Mouse (Mus musculus): Measurements from ENCODE around the gene Asprv1. TPM values are rescaled to one million over a fixed set of nuclear protein-coding genes. Genes with fewer than 3 reads are reported as not detected.

Asprv1 gene
- polyA plus RNA-seq, 1 experiment from 2014 or later = 0.88 TPM

DNA sequence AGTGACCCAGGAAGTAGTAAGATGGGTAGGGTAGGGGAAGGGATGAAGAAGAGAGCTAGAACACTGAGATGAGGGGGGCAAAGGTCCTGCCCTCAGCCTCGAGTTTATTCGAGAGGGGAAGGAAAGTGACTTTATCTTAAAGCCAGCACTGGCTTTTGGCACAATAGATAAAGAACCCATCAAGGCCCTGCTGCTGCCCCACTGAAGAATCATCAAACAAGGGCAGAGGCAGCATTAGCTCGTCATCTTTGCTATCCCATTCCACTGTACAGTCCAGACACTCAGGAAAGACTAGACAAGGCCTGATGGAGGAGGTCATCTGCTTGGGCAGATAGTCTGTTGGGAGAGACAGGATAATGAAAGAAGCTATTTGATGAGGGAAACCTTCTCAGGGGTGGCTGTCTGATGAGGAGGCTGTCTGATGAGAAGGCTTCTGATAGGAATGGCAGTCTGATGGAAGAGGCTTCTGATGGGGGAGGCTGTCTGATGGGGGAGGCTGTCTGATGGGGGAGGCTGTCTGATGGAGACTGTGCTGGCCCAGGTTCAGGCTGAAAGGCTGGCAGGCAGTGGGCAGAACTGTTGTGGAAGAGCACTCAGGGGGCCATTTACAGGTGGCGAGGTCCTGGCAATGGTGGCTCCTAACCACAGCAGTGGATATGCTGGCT lies 9.3 kb downstream of the Asprv1 start:
- WGBS = 70% methylated on average over 4 of the region's 4 CpGs
- H3K4me2 ChIP-seq (replicated peaks; ENCODE audit: low read depth, low read length) = no peak overlapping the region
- no peaks in the 10 kb centered on the region for H3K4me1 ChIP-seq (replicated peaks; ENCODE audit: control insufficient read depth, insufficient read depth, low read length)
- no peak overlapping the region for H3K9ac ChIP-seq (ENCODE audit: low read depth, low read length)
- no peaks in the 10 kb centered on the region for H3K9me3 ChIP-seq (ENCODE audit: control insufficient read depth, low read length)
- H3K27ac ChIP-seq (ENCODE audit: low read depth, low read length) = no peak overlapping the region
- H3K4me3 ChIP-seq (ENCODE audit: low read depth, low read length) = no peak overlapping the region
- no peaks in the 10 kb centered on the region for H3K27me3 ChIP-seq (ENCODE audit: control insufficient read depth, insufficient read depth, low read length)
- ATAC-seq (ENCODE audit: low FRiP score) (no peak), DNase-seq (ENCODE audit: low spot score) (no peak)
- no peaks in the 10 kb centered on the region for H3K36me3 ChIP-seq (ENCODE audit: control insufficient read depth, insufficient read depth, low read length)

- H3K9me3 ChIP-seq (ENCODE audit: control insufficient read depth, low read length) = no peaks in the 10 kb centered on the region
- ATAC-seq (ENCODE audit: low FRiP score) = no peak
- 75% methylated on average over 2 of the region's 2 CpGs for WGBS
These were observed 9.9 kb downstream of the Asprv1 start for GRCm38 (mm10) chr6:86637860-86638259.

GRCm38 (mm10) chr6:86638434-86638833 lies 10.5 kb downstream of the Asprv1 start:
- WGBS = 38% methylated on average over 2 of the region's 2 CpGs
- Histone ChIP-seq H3K9me3 (ENCODE audit: control insufficient read depth, low read length) (no peaks in the 10 kb centered on the region), H3K27ac (ENCODE audit: low read depth, low read length) (no peak overlapping the region), H3K27me3 (ENCODE audit: control insufficient read depth, insufficient read depth, low read length) (no peaks in the 10 kb centered on the region), H3K36me3 (ENCODE audit: control insufficient read depth, insufficient read depth, low read length) (no peaks in the 10 kb centered on the region), H3K4me1 (replicated peaks; ENCODE audit: control insufficient read depth, insufficient read depth, low read length) (no peaks in the 10 kb centered on the region), H3K9ac (ENCODE audit: low read depth, low read length) (no peak overlapping the region), H3K4me2 (replicated peaks; ENCODE audit: low read depth, low read length) (no peak overlapping the region), H3K4me3 (ENCODE audit: low read depth, low read length) (no peak overlapping the region)
- ATAC-seq (ENCODE audit: low FRiP score) = no peak
- DNase-seq (ENCODE audit: low spot score) = peak; percentile 4

More at GRCm38 (mm10) chr6:86637860-86638259, 9.9 kb downstream of the Asprv1 start:
- no peak overlapping the region for H3K4me2 ChIP-seq (replicated peaks; ENCODE audit: low read depth, low read length)
- no peaks in the 10 kb centered on the region for H3K27me3 ChIP-seq (ENCODE audit: control insufficient read depth, insufficient read depth, low read length)
- H3K36me3 ChIP-seq (ENCODE audit: control insufficient read depth, insufficient read depth, low read length) = no peaks in the 10 kb centered on the region
- DNase-seq (ENCODE audit: low spot score) = no peak
- H3K9ac ChIP-seq (ENCODE audit: low read depth, low read length) = no peak overlapping the region
- H3K27ac ChIP-seq (ENCODE audit: low read depth, low read length) = no peak overlapping the region
- H3K4me1 ChIP-seq (replicated peaks; ENCODE audit: control insufficient read depth, insufficient read depth, low read length) = no peaks in the 10 kb centered on the region
- no peak overlapping the region for H3K4me3 ChIP-seq (ENCODE audit: low read depth, low read length)

DNA sequence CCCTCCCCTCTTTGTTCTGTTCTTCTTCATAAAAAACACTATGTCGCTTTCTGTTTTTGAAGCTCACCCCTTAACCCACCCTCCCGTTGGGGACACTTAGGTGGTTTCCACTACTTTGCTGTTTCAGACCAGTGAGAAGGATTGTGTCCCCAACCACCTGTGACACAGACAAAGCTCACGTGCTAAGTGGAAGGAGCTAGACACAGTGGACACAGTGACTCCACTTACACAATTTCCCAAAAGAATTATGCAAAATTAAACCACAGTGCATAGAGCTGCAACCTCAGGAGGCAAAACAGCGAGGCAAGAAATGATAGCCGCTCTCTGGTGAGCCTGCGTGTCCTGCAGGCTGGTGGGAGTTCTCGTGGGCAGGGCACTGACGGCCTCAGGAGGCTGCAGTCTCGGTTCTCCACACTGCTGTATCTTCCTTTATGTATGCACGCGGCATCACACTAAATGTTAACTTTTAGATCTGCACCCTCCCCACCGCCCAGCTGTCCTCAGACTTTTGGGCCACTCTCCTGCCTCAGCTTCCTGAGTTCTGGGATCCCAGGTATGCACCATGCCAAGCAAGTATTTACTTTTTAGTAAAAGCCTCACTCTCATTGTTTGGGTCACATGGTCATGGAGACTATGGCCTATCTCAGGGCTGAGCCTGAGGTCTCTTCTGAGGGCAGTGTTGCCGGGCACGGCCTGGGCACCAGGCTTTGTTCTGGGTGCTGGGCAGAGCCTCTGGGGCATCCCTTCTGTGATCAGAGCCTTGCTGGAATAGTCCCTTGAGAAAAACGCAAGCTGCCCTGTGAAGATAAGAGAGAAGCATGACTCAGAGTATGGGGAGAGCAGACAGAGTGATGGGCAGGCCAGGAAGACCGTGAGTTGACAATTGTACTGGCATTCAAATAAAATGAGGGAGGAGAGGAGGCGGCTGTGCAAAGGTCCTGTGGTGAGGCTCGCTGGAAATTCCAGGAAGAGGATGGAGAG lies 11.5 kb downstream of the Asprv1 start:
- Histone ChIP-seq H3K9ac (ENCODE audit: low read depth, low read length) (no peak overlapping the region), H3K36me3 (ENCODE audit: control insufficient read depth, insufficient read depth, low read length) (no peaks in the 10 kb centered on the region), H3K4me2 (replicated peaks; ENCODE audit: low read depth, low read length) (no peak overlapping the region), H3K9me3 (ENCODE audit: control insufficient read depth, low read length) (no peaks in the 10 kb centered on the region), H3K4me3 (ENCODE audit: low read depth, low read length) (no peak overlapping the region), H3K27me3 (ENCODE audit: control insufficient read depth, insufficient read depth, low read length) (no peaks in the 10 kb centered on the region), H3K4me1 (replicated peaks; ENCODE audit: control insufficient read depth, insufficient read depth, low read length) (no peaks in the 10 kb centered on the region), H3K27ac (ENCODE audit: low read depth, low read length) (no peak overlapping the region)
- 82% methylated on average over 18 of the region's 18 CpGs for WGBS
- ATAC-seq (ENCODE audit: low FRiP score) = no peak
- no peak for DNase-seq (ENCODE audit: low spot score)

GRCm38 (mm10) chr6:86640161-86640560 lies 12.2 kb downstream of the Asprv1 start:
- H3K4me3 ChIP-seq (ENCODE audit: low read depth, low read length) = no peak overlapping the region
- no peaks in the 10 kb centered on the region for H3K4me1 ChIP-seq (replicated peaks; ENCODE audit: control insufficient read depth, insufficient read depth, low read length)
- no peak overlapping the region for H3K27ac ChIP-seq (ENCODE audit: low read depth, low read length)
- H3K27me3 ChIP-seq (ENCODE audit: control insufficient read depth, insufficient read depth, low read length) = no peaks in the 10 kb centered on the region
- no peaks in the 10 kb centered on the region for H3K9me3 ChIP-seq (ENCODE audit: control insufficient read depth, low read length)
- WGBS = 83% methylated on average over 3 of the region's 3 CpGs
- H3K36me3 ChIP-seq (ENCODE audit: control insufficient read depth, insufficient read depth, low read length) = no peaks in the 10 kb centered on the region
- DNase-seq (ENCODE audit: low spot score) (no peak), ATAC-seq (ENCODE audit: low FRiP score) (no peak)
- H3K4me2 ChIP-seq (replicated peaks; ENCODE audit: low read depth, low read length) = no peak overlapping the region
- no peak overlapping the region for H3K9ac ChIP-seq (ENCODE audit: low read depth, low read length)

DNA sequence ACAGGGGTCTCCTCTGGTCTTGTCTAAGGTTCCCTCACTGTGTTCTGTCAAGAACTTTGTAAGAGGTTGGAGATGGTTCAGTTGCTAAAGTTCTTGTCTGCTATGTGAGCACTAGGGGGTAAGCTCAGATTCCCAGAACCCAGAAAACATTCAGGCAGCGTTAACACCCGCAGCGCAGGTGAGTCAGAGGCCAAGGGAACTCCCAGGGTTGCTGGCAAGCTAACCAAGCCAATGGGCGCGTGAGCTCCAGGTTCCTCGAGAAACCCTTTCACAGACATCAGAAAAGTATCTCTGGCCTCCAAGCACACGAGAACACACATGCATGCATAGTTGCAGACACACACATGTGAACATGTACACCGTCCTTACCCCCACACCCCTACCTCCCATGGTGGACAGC lies 12.8 kb downstream of the Asprv1 start:
- Histone ChIP-seq H3K36me3 (ENCODE audit: control insufficient read depth, insufficient read depth, low read length) (no peaks in the 10 kb centered on the region), H3K27ac (ENCODE audit: low read depth, low read length) (no peak overlapping the region), H3K4me1 (replicated peaks; ENCODE audit: control insufficient read depth, insufficient read depth, low read length) (no peaks in the 10 kb centered on the region), H3K4me2 (replicated peaks; ENCODE audit: low read depth, low read length) (no peak overlapping the region), H3K27me3 (ENCODE audit: control insufficient read depth, insufficient read depth, low read length) (no peaks in the 10 kb centered on the region), H3K9ac (ENCODE audit: low read depth, low read length) (no peak overlapping the region), H3K9me3 (ENCODE audit: control insufficient read depth, low read length) (no peaks in the 10 kb centered on the region), H3K4me3 (ENCODE audit: low read depth, low read length) (no peak overlapping the region)
- no peak for DNase-seq (ENCODE audit: low spot score)
- ATAC-seq (ENCODE audit: low FRiP score) = no peak
- WGBS = 87% methylated on average over 8 of the region's 8 CpGs

DNA sequence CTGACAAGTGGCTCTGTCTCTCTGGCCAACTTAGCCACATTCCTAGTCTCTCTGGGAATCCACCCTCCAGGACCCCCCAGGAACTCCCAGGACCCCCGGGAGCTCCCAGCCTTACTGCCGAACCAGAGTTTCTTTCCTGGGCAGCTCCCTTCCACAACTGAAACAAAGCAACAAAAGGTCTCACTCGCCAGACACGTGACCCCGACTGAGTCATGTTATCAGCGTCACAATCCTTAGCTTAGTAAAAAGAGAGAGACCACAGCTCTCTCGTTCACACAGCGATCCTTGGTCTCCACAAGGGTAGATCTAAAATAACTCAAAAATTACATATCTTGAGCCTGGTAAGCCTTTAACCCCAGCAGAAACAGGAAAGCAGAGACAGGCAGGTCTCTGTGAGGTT lies 13.8 kb downstream of the Asprv1 start:
- H3K27me3 ChIP-seq (ENCODE audit: control insufficient read depth, insufficient read depth, low read length) = no peaks in the 10 kb centered on the region
- no peak for ATAC-seq (ENCODE audit: low FRiP score)
- no peaks in the 10 kb centered on the region for H3K4me1 ChIP-seq (replicated peaks; ENCODE audit: control insufficient read depth, insufficient read depth, low read length)
- no peak overlapping the region for H3K9ac ChIP-seq (ENCODE audit: low read depth, low read length)
- no peaks in the 10 kb centered on the region for H3K36me3 ChIP-seq (ENCODE audit: control insufficient read depth, insufficient read depth, low read length)
- H3K9me3 ChIP-seq (ENCODE audit: control insufficient read depth, low read length) = no peaks in the 10 kb centered on the region
- no peak overlapping the region for H3K4me2 ChIP-seq (replicated peaks; ENCODE audit: low read depth, low read length)
- 72% methylated on average over 8 of the region's 8 CpGs for WGBS
- no peak for DNase-seq (ENCODE audit: low spot score)
- H3K4me3 ChIP-seq (ENCODE audit: low read depth, low read length) = no peak overlapping the region
- H3K27ac ChIP-seq (ENCODE audit: low read depth, low read length) = no peak overlapping the region

- H3K36me3 ChIP-seq (ENCODE audit: control insufficient read depth, insufficient read depth, low read length) = no peaks in the 10 kb centered on the region
- H3K27ac ChIP-seq (ENCODE audit: low read depth, low read length) = no peak overlapping the region
- H3K4me2 ChIP-seq (replicated peaks; ENCODE audit: low read depth, low read length) = no peak overlapping the region
- H3K4me1 ChIP-seq (replicated peaks; ENCODE audit: control insufficient read depth, insufficient read depth, low read length) = no peaks in the 10 kb centered on the region
- no peaks in the 10 kb centered on the region for H3K9me3 ChIP-seq (ENCODE audit: control insufficient read depth, low read length)
- no peak overlapping the region for H3K4me3 ChIP-seq (ENCODE audit: low read depth, low read length)
- no peak for DNase-seq (ENCODE audit: low spot score)
- no peaks in the 10 kb centered on the region for H3K27me3 ChIP-seq (ENCODE audit: control insufficient read depth, insufficient read depth, low read length)
- no peak for ATAC-seq (ENCODE audit: low FRiP score)
- no peak overlapping the region for H3K9ac ChIP-seq (ENCODE audit: low read depth, low read length)
- WGBS = 85% methylated on average over 3 of the region's 3 CpGs
These were observed 16.9 kb downstream of the Asprv1 start for GRCm38 (mm10) chr6:86644775-86645400.
